Mouse (Mus musculus) macrophage (primary cell): ENCODE results near the gene Ankrd35. TPM values are rescaled to one million over a fixed set of nuclear protein-coding genes. Genes with fewer than 3 reads are reported as not detected.
"Not testable (repeated sequence)": the region's sequence is repeated elsewhere in the genome, so short reads cannot be mapped to it uniquely, and the experiment has no call there.

Experiments used
- H3K27ac ChIP-seq: fragments of 350-480 bp; formaldehyde crosslinking; 2 replicates; pipeline ENCODE4 v1.9.0; 2021
- H3K36me3 ChIP-seq: fragments of 350-480 bp; formaldehyde crosslinking; 2 replicates; pipeline ENCODE4 v1.9.0; 2021; ENCODE audit errors: inconsistent target
- H3K4me3 ChIP-seq: fragments of 350-480 bp; formaldehyde crosslinking; 2 replicates; pipeline ENCODE4 v1.9.0; 2021; ENCODE audit errors: inconsistent target
- H3K79me2 ChIP-seq: fragments of 350-480 bp; formaldehyde crosslinking; 2 replicates; pipeline ENCODE4 v1.9.0; 2021; ENCODE audit errors: inconsistent target
- WGBS: methylation state at CpG from one replicate; pipeline ENCODE4 v1.1.7; 2026; ENCODE audit warnings: inconsistent platforms; ENCODE audit not compliant: missing documents; 5-methylcytosine and 5-hydroxymethylcytosine counted together
- polyA plus RNA-seq: library from polyadenylated mRNA; stranded (reverse); fragments of 250-400 nt; gene quantifications from 3 replicates; pipeline ENCODE4 v1.2.4, GENCODE M21; 2018; ENCODE audit warnings: inconsistent platforms

Gene Ankrd35
- polyA plus RNA-seq, 1 experiment from 2014 or later: 0.03 TPM

DNA sequence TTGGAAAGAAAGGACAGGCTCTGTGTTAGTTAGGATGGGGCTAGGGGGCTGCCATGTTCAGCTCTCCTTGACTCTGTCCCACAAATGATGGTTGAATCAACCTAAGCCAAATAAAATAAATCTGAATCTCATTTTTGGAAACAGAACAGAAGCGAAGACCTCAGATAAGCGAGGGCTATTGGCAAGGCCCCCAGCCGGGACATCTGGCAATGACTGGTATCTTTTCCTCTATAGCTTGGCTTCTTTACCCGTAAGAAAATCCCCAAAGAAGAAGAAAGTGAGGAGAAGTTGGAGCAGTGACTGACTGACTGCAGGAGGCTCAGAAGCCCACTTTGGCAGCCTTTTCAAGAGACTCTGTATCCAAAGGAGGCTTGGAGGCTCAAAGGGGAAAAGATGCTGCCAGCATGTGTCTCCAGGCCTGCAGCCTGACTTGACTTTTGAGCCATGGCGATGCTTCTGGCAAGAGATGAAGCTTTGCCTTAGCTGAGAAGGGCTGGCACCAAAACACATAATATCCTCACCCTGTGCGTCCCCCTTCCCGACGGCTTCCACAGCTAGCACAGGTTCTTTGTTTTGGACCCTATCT lies 7.1 kb upstream of the Ankrd35 start:
- 84% methylated on average over 8 of the region's 8 CpGs for WGBS
- H3K4me3 ChIP-seq: no peak overlapping the region
- H3K79me2 ChIP-seq: no peaks in the 10 kb centered on the region
- H3K27ac ChIP-seq: no peak overlapping the region
- no peaks in the 10 kb centered on the region for H3K36me3 ChIP-seq

DNA sequence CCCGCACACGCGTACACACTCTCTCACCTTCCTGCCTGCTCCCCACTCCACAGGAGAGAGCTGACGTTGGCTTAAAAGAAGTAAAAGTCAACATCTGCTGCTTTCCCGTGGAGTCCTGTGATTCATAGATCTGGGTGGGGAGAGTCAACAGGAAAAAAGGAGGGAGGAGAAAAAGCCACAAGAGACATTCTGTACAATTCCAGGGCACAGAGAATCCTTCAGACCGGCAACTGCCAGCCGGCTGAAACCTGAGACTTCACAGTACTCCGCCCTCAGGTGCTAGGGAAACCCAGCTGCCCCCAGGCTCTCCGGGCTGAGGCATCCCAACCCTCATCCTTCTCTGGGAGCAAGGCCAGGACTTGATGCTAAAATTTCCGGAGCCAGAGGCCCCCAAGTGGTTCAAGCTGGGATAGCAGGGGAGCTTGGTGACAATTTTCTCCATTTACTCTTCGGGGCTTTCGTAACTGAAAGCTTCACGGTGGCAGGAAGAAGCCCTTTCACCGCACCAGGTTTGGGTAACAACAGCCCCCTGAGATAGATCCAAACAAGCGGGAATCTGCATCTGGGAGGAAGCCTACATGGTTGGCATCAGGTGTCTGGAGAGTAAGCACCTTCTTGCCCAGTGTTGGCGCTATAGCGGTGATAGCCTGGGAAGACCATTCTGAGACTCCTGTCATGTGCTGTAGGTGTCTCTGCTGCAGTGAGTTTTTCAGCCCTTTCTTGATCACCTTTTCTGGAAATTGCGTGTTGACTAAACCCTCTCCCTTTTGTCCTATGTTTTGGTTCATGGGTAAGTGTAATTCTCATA lies 6.3 kb upstream of the Ankrd35 start:
- Histone ChIP-seq H3K36me3 (no peaks in the 10 kb centered on the region), H3K4me3 (no peak overlapping the region), H3K79me2 (no peaks in the 10 kb centered on the region), H3K27ac (no peak overlapping the region)
- 10% methylated on average over 15 of the region's 18 CpGs for WGBS

DNA sequence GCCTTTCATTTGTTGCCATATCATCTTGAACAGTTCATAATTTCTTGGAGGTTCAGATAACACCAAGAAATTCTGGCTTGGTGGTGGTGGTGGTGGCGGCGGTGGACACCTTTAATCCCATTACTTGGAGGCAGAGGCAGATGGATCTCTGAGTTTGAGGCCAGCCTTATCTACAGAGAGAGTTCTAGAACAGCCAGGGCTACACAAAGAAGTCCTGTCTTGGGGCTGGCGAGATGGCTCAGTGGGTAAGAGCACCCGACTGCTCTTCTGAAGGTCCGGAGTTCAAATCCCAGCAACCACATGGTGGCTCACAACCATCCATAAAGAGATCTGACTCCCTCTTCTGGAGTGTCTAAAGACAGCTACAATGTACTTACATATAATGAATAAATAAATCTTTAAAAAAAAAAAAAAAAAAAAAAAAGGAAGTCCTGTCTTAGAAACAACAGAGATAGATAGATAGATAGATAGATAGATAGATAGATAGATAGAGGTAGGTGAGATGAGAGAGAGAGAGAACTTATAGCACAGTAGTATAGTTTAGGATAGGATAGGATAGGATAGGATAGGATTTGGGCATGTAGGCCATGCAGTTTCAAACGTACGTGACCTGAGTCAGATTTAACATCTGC lies 4.1 kb upstream of the Ankrd35 start:
- not testable (repeated sequence) for H3K36me3 ChIP-seq, H3K79me2 ChIP-seq
- WGBS: 89% methylated on average over 4 of the region's 7 CpGs

DNA sequence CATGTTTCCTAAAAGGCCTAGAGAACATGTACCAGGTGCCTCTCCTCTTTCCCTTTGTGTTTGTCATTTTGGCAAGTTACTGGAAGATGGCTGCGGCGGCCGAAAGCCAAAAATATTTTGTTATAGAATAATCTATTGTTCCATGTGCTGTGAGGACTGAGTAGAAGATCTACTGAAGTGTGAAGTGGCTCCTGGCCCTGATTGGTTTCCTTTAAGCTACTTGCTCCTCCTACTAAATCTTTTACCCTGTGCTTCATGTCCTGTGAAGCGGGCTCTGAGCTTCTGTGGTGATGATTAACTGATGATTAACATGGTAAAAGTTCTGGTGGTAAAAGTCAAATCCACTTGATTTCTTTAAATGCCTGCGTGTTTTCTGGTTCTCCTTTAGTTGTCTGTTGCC lies 3.0 kb upstream of the Ankrd35 start:
- H3K27ac ChIP-seq: no peak overlapping the region
- WGBS: 90% methylated on average over 5 of the region's 5 CpGs
- H3K79me2 ChIP-seq: no peaks in the 10 kb centered on the region
- H3K4me3 ChIP-seq: no peak overlapping the region
- H3K36me3 ChIP-seq: no peaks in the 10 kb centered on the region

More for the DNA sequence above, 4.1 kb upstream of the Ankrd35 start:
- not testable (repeated sequence) for H3K4me3 ChIP-seq, H3K27ac ChIP-seq

DNA sequence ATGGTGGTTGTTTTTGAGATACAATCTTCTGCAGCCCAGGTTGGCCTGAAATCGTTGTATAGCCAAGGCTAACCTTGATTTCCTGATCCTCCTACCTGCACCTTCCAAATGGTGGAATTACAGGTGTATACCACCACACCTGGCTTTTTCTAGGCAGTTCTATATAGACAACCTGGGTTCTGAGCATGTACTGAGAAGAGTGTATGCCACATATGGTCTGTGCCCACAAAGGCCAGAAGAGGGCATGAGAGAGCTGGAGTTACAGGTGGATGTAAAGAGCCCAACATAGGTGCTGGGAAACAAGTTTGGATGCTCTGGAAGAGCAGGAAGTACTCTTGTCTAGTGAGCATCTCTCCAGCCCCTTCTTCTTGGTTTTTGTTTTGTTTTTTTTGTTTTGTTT lies 2.6 kb upstream of the Ankrd35 start:
- H3K4me3 ChIP-seq: no peak overlapping the region
- H3K36me3 ChIP-seq: no peaks in the 10 kb centered on the region
- 60% methylated on average over 1 of the region's 1 CpGs for WGBS
- H3K27ac ChIP-seq: no peak overlapping the region
- H3K79me2 ChIP-seq: no peaks in the 10 kb centered on the region

DNA sequence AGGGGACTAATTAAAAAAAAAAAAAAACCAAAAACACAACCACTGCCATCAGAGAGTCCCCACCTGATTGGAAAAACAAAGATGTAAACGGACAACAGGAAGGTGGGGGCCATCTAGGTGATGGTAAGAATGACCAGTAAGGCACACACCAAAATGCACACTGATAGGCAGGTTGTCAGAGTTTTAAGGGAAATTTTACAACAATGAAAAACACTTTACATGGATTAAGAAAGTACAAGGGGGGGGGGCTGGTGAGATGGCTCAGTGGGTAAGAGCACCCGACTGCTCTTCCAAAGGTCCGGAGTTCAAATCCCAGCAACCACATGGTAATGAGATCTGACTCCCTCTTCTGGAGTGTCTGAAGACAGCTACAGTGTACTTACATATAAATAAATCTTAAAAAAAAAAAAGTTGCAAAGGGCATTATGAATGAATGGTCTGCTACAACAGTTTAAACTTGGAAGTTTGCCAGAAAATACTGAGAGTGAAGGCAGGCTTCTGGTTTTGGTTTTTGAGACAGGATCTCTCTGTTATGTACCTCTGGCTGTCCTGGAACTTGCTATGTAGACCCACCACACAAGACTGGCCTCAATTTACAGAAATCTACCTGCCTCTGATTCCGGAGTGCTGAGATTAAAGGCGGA lies 1.4 kb upstream of the Ankrd35 start:
- no peak overlapping the region for H3K4me3 ChIP-seq
- H3K27ac ChIP-seq: no peak overlapping the region
- H3K79me2 ChIP-seq: no peaks in the 10 kb centered on the region
- no peaks in the 10 kb centered on the region for H3K36me3 ChIP-seq
- WGBS: 94% methylated on average over 4 of the region's 5 CpGs

DNA sequence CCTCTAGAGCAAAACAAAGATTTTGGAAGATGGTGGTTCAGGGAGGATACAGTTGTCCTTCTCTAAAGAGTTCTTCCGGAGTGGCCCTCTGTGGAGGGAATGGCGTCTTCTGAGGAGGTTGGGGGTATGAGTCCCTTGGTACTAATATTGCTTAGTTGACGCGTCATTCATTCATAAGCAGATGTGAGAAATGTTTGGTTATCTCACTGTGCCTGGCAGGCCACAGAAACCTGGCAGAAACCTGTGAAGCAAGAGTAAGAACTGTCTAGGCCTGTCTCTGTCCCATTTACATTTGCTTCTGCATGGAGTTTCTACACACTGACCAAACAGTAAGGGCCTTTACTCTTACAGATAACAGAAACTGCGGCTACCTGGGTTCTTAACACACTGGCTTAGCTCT lies 1.6 kb downstream of the Ankrd35 start:
- WGBS: 96% methylated on average over 5 of the region's 5 CpGs
- H3K36me3 ChIP-seq: no peaks in the 10 kb centered on the region
- H3K4me3 ChIP-seq: no peak overlapping the region
- no peaks in the 10 kb centered on the region for H3K79me2 ChIP-seq
- no peak overlapping the region for H3K27ac ChIP-seq

DNA sequence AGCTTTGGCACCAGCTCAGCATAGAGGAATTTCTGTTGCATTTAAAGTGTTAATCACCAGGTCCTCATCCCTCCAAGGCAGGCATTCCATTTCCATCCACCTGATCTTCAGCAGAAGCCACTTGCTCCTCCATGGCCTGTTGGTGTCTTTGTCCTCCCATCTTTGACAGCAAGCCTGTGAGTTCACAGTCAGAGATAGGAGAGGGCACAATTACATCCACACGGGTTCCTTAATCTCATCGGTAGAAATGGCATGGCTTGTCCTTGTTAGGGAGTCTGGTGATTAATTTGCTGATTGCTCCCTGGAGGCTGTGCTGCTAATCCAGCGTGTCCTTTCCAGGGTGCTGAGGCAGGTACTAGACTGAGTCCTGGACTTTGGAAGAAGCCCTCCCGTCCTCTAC lies 3.6 kb downstream of the Ankrd35 start:
- no peaks in the 10 kb centered on the region for H3K79me2 ChIP-seq
- WGBS: 89% methylated on average over 4 of the region's 4 CpGs
- no peaks in the 10 kb centered on the region for H3K36me3 ChIP-seq
- no peak overlapping the region for H3K27ac ChIP-seq
- no peak overlapping the region for H3K4me3 ChIP-seq

DNA sequence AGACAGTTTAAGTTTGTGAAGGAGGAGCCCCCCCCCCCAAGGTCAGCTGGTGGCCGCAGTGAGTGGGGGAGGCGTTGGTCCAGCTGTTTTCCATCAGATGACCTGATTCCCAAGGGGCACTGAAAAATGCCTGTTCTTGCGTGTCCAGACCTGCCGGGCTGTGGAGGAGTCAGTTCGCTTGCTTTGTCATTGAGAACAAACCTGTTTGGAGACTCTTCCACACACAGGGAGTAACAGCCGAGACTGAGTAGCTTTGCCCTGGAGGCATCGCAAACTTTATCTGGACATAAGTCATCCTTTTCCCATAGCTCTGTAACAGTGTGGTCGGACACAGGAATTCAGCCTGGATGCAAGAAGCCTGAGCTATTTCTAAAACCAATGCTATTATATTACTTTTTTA lies 4.5 kb downstream of the Ankrd35 start:
- 91% methylated on average over 8 of the region's 8 CpGs for WGBS
- no peaks in the 10 kb centered on the region for H3K36me3 ChIP-seq
- H3K79me2 ChIP-seq: no peaks in the 10 kb centered on the region
- no peak overlapping the region for H3K27ac ChIP-seq
- no peak overlapping the region for H3K4me3 ChIP-seq

DNA sequence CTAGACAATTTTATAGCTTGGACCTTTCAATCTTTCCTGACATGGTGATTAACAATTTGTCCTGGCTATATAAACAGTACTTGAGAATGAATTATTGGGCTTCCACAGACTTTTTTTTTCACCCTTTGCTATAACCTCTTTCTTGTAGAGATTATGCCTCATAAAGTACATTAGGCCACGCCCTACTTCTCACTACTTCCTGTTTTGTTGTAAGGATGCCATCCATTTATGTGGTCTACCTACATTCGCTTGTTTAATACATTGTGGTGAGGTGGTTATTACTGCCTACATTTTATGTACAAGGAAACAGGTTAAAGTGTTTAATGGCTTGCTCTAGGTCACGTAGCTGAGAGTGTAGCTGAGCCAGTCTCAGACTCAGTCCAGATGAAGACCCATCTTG lies 5.2 kb downstream of the Ankrd35 start:
- no peak overlapping the region for H3K4me3 ChIP-seq
- no peak overlapping the region for H3K27ac ChIP-seq
- H3K79me2 ChIP-seq: no peaks in the 10 kb centered on the region
- no peaks in the 10 kb centered on the region for H3K36me3 ChIP-seq
- WGBS: 47% methylated on average over 3 of the region's 3 CpGs

DNA sequence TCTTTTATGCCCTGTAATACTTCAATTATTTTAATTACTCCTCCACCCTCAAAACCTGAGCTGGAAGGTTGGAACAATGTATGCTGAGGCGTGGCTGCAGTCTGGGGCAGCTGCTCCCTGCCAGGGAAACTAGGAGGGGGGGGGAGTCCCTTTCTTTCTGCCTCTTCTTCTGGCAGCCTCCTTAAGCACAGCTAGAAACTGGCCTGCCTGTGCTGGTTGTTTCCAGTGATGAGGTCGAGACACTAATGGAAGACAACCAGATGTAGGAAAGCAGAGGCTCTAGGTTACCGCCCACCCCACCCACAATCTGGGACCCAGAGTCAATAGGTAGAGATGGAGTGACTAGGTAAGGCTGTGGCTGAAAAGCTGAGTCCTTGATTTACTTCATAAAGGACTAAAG lies 5.8 kb downstream of the Ankrd35 start:
- WGBS: 94% methylated on average over 3 of the region's 3 CpGs
- no peak overlapping the region for H3K4me3 ChIP-seq
- no peaks in the 10 kb centered on the region for H3K36me3 ChIP-seq
- no peak overlapping the region for H3K27ac ChIP-seq
- no peaks in the 10 kb centered on the region for H3K79me2 ChIP-seq

DNA sequence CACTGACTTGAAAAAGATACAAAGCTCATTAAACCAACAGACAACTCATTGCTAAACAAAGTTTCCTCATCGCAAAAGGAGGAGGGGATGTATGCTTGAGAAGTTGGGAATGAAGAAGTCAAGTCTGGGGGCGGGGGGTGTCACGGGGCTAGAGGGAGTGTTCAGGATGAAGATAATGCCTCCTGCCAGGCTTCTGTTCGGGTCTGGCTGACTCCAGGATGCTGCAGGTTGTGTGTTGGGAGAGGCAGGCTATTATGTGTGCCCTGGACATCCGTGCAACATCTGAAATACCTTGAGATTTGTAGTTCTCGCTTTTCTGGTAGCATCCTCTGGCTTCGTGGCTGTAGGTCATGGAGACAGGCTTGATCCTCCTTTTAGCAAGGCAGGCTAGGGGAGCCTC lies 8.5 kb downstream of the Ankrd35 start:
- H3K27ac ChIP-seq: no peak overlapping the region
- no peaks in the 10 kb centered on the region for H3K79me2 ChIP-seq
- no peaks in the 10 kb centered on the region for H3K36me3 ChIP-seq
- 86% methylated on average over 6 of the region's 7 CpGs for WGBS
- no peak overlapping the region for H3K4me3 ChIP-seq

DNA sequence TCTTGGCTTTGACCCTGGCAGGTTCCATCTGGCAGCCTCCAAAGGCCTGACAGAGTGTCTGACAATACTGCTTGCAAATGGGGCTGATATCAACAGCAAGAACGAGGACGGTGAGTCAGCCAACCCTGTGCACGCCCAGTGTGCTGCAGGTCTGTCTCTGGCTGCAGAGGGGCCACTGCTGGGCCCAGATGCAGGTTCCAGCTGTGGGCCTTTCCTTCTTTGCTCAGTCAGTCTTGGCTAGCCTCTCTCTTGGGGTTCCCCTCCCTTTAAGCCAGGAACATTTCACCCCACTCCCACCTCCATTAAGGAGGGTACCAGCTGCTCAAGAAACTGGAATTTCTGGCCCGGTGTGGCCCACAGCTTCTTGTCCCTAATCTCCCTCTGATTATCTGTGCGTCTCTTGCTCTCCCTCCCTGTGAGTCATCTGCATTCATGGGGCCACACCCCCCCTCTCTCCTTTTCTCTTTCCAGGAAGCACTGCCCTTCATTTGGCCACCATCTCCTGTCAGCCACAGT lies 9.3 kb downstream of the Ankrd35 start:
- WGBS: 78% methylated on average over 5 of the region's 5 CpGs
- no peak overlapping the region for H3K4me3 ChIP-seq
- no peaks in the 10 kb centered on the region for H3K79me2 ChIP-seq
- no peak overlapping the region for H3K27ac ChIP-seq
- H3K36me3 ChIP-seq: no peaks in the 10 kb centered on the region

DNA sequence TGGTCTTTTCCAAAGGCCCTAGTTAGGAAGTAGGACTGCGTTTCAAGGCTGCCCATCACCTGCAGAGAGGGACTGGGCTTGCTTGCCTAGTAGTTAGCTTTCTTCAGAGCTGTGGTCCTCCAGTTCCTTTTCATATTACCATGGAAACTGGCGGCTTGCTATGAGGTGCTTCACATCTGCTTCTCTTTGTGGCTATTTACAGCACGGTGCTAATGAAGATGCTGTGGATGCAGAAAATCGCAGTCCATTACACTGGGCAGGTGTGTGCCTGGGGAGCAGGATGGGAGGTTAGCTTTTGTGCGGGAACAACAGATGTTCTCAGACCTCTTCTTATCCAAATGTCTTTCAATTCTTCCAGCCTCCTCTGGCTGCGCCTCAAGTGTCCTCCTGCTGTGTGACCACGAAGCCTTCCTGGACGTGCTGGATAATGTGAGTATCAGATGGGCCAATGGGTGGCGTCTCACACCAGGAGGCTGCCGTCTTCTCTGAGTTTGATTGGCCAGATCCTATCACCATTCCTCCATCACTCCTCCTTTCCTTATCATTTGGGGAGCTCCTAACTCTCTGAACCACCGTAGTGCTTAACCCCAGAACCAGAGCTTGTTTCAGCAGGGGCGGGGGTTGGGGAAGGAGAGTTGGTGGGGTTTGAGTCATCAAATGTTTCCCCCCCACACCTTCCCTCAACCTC lies 10.5 kb downstream of the Ankrd35 start:
- Histone ChIP-seq H3K36me3 (no peaks in the 10 kb centered on the region), H3K27ac (no peak overlapping the region), H3K79me2 (no peaks in the 10 kb centered on the region), H3K4me3 (no peak overlapping the region)
- 52% methylated on average over 12 of the region's 12 CpGs for WGBS
